Mouse (Mus musculus) megakaryocyte, embryonic 14.5 days (primary cell): ENCODE data around the gene Fau.

ENCODE experiments used
- FLI1 ChIP-seq: IDR thresholded peaks from 2 replicates; pipeline ENCODE4 v1.6.1; 2012; ENCODE audit warnings: low read length, inconsistent platforms, mixed read lengths
- GATA1 ChIP-seq: IDR thresholded peaks from 3 replicates; pipeline ENCODE4 v1.6.1; 2012; ENCODE audit warnings: mixed read lengths, low read length, inconsistent platforms, borderline replicate concordance

- TF ChIP-seq GATA1, result no peak
- no peak for TF ChIP-seq FLI1
Observed at GRCm38 (mm10) chr19:6020276-6020675, 37.4 kb upstream of the Fau start.
